Mouse (Mus musculus) kidney, postnatal 25 days (tissue): ENCODE data around the gene Tns2.
"Not testable (repeated sequence)": the region's sequence is repeated elsewhere in the genome, so short reads cannot be mapped to it uniquely, and the experiment has no call there.

Experiments used
- DNase-seq, 2 experiments: peaks; one replicate each; pipeline ENCODE4 v3.0.0; 2021; ENCODE audit warnings: mixed read lengths in 2 of 2

Tns2 gene

GRCm38 (mm10) chr15:102100161-102100981, at the start of gene Tns2:
TSS of gene Tns2 (plus strand) at chr15:102100413.
- peak; percentile 93 to 97 for DNase-seq

- peak; percentile 57 to 75 for DNase-seq
Measured at GRCm38 (mm10) chr15:102051920-102052683, 48.1 kb upstream of the Tns2 start.

- no peak for DNase-seq
Measured at GRCm38 (mm10) chr15:102056495-102057174, 43.6 kb upstream of the Tns2 start.

DNA sequence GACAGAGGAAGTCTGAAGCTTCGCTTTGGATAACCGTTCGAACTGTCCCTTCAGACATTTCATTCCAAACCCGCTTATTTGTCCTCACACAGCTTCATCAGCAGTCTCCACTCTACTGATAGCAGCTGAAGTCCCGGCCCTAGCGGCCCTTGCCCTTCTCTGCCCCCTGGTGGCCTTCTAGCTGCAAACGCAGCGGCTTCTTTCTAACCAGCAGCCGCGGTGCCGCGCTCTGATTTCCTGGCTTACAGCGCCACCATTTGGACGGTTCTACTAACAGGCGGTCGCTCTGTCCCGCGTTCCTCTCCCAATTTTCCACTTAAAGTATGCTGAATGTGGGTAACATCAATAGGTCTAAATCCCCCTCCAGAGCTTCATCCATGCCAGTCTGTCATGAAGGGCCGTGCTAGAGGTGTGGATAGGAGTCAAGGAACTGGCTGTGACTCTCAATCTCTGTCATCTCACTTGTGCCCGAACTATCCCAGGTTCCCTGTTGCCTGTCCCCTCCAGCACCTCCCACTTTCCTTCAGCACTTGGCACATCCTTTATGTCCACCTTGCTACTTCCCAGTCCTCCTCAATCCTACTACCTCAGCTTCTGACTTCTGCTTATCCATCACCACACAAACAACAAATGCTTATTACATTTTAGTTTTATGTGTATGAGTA, 34.4 kb upstream of the Tns2 start:
- DNase-seq: peak; percentile 93 to 97

DNA sequence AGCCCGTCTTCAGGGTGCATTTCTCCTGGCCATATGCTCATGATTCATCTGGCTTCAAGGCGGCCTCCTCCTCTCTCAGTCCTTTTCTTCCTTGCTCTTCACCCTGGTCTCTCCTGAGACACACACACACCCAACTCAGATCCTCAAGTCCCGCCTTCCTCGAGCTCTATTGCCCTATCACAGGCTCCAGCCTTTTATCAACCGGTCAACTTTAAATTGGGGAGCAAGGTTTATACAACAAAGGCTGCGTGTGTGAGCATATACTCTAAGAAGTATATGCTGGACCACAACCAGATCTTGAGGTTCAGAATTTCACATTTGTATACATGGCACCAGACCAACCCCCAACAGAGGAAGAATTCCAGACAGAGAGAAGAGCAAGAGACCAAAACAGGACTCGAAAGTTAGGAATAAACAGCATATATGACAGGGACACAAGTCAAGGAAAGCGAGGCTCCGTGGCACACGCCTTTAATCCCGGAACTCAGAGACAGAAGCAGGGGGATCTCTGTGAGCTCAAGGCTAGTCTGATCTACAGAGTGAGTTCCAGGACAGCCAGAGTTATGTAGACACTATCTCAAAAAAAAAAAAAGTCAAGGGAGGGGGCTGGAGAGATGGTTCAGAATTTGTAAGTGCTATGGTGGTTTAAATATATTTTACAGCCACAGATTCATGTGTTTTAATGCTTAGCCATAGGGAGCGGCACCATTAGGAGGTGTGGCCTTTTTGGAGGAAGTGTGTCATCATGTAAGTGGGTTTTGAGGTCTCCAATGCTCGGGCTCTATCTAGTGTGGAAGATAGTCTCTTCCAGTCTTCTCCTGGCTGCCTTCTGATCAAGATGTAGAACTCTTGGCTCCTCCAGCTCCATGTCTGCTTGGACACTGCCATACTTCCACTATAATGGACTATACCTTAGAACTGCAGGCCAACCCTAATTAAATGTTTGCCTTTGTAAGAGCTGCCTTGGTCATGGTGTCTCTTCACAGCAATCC, 29.4 kb upstream of the Tns2 start:
- no peak for DNase-seq

DNA sequence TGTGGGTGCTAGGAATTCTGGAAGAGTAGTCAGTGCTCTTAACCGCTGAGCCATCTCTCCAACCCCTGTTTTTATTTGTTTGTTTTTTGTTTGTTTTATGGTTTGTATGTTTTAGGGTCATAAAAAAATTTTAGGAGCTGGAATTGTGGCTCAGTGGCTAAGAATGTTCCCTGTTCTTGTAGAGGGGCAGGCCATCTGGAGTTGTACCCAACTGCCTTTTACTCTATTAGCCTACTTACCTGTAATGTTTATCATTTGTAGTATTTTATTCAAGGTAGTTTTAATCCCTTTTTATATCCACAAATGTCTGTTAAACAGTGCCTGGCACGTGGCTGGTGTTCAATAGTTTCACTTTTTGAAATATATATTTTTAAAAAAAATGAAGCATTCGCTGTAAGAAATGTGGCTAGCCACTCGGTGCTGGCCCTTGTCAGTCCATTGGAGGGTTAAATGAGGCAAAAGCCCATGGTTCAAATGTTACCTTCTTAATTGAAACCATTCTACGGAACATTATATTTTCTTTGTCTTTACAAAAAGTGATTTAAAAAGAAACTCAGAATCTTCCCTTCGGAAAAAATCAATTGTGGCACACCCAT, 27.2 kb upstream of the Tns2 start:
- DNase-seq: no peak

- peak; percentile 100 for DNase-seq
Measured at GRCm38 (mm10) chr15:102073559-102074069, 26.6 kb upstream of the Tns2 start, which contains the start of gene Eif4b. TSS of gene Eif4b (plus strand) at chr15:102073773.

DNA sequence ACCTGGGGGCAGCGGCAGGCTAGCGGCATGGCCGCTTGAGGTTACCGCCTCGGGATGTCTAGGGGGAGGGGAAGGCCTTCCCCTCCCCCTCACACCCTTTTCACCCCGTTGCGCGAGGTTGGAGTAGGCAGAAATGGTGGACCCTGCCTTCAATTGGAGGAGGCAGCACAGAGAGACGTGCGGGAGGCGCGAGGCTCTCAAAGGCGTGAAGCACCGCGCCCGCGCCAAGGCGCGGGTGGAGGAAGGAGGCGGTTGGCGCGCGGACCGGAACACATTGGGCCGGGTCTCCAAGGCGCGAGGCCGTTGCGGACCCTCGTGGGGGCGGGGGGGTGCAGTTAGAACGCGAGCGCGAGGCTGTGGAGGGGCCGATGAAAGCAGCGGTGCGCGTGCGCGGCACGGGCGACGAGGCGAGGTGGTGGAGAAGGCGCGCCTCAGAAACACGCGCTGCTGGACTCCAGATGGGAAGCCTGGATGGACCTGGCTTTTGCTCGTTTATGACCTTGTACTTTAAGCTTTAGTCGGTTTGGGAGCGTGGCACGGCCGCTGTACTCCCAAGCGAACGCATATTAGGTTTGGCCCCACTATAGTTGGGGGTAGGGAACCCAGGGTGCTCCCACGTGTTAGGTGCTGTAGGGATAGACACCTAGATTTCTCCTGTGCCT, 26.0 kb upstream of the Tns2 start:
- DNase-seq: peak; percentile 63 to 87

DNA sequence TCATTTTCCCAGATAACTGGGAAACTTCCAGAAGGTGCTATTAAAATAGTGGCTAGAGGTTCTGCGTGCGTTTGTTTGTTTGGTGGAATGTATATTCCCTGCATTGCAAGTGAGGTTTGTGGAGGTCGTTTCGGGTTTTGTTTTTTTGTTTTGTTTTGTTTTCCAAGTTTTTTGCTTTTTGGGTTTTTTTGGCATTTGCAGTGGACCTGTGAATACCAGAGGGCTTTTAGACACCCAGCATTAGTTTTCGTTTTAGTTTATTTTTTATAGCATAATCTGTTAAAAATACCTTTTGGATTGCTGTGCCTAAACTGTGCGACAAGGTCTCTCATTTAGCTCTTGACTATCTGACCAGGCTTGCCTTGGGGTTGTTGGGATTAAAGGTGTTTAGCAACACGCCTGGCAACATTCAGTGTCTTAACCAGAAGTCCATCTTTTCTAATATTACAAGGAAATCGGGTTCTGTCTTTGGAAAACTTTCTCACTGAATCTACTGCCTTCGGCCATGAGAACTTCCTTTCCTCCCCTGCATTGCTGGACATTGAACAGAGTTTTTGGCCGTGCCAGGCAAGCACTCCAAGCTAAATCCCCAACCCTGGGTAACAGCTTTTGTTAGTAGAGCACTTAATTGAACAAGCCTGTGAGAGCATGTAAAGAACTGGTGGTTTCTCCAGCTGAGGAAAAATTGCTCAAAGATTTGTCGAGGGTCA, 25.2 kb upstream of the Tns2 start:
- peak in 1 of 2 experiments; percentile 23 for DNase-seq

DNA sequence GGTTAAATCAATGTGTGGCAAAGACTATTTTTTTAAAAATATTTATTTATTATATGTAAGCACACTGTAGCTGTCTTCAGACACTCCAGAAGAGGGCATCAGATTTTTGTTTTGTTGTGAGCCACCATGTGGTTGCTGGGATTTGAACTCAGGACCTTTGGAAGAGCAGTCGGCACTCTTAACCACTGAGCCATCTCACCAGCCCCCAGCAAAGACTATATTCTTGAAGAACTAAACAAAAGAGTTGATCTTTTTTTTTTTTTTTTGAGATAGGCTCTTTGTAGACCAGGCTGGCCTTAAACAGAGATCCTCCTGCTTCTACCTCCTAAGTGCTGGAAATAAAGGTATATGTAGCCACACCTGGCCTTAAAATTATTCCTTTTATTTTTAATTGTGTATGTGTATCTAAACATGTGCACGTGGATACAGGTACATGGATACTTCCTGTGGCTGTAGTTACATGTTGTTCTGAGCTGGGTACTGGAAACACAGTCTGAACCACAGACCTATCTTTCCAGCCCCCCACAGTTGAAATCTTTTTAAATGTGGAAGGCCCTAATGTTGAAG, 23.0 kb upstream of the Tns2 start:
- DNase-seq: no peak

- DNase-seq: peak in 1 of 2 experiments; percentile 34
Measured at GRCm38 (mm10) chr15:102079221-102079620, 21.0 kb upstream of the Tns2 start.

GRCm38 (mm10) chr15:102079924-102080323, 20.3 kb upstream of the Tns2 start:
- DNase-seq: not testable (repeated sequence)

DNA sequence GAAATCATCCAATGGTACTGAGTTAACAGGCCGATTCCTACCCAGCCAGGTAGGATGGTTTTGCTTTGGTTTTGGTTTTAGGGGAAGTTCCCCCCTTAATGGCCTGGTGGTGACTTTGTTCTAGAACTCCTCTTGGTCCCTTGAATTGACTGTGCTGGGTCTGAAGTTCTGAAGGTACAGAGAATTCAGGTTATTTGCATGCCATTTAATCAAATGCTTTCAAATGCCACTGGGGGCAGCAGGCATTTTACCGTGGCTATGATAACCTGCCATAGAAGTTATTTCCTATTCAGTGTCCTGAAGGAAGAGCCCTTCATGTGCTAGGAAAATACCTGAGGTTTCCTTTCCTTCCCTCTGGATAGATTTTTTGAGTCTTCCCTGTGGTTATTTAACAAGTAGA, 19.8 kb upstream of the Tns2 start:
- peak in 1 of 2 experiments; percentile 29 for DNase-seq

DNA sequence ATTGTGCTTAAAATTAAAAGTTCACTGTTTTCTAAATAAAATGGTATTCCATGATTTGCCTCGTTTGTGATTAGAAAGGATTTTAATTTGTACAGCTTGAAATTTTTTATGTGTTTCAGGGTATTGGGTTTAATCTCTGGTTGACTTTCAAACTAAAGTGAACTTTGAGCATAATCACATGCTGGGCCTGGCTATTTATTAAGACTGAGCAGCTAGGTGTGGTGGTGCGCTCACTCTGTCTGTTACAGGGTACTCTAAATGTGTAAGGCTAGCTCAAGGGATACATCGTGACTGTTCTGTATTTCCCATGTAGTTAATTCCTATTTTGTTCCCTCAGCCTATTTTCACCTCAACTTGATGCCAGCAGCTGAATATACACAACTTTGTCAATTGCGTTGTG, 18.1 kb upstream of the Tns2 start:
- peak; percentile 46 to 66 for DNase-seq

GRCm38 (mm10) chr15:102083028-102083427, 17.2 kb upstream of the Tns2 start:
- DNase-seq: peak in 1 of 2 experiments; percentile 24

- DNase-seq: peak in 1 of 2 experiments; percentile 35
Measured at GRCm38 (mm10) chr15:102089914-102090585, 10.2 kb upstream of the Tns2 start.

- peak in 1 of 2 experiments; percentile 43 for DNase-seq
Measured at GRCm38 (mm10) chr15:102091063-102091679, 9.0 kb upstream of the Tns2 start.

GRCm38 (mm10) chr15:102091688-102092087, 8.5 kb upstream of the Tns2 start:
- DNase-seq: peak in 1 of 2 experiments; percentile 9
